Mouse (Mus musculus): ENCODE measurements at regions not wholly inside any gene's neighbourhood (a gene's known extent, or its start where the extent isn't known, plus 50 kb on each side); places are given as distances from the start of the nearest gene placed in this dataset.

GRCm38 (mm10) chr15:43926034-43926433, 3791.9 kb downstream of the 9330182O14Rik start:
- Histone ChIP-seq H3K27me3 (no peaks in the 10 kb centered on the region), H3K4me3 (no peak overlapping the region), H3K4me2 (replicated peaks) (no peak overlapping the region), H3K36me3 (no peaks in the 10 kb centered on the region), H3K27ac (no peak overlapping the region), H3K4me1 (no peaks in the 10 kb centered on the region), H3K9ac (no peak overlapping the region), H3K9me3 (no peaks in the 10 kb centered on the region)
- 91% methylated on average over 1 of the region's 1 CpGs for WGBS
- ATAC-seq (ENCODE audit: low FRiP score, low read depth): no peak

- Histone ChIP-seq H3K36me3 (no peaks in the 10 kb centered on the region), H3K9me3 (no peaks in the 10 kb centered on the region), H3K4me2 (replicated peaks) (no peak overlapping the region), H3K4me1 (no peaks in the 10 kb centered on the region), H3K27ac (no peak overlapping the region), H3K27me3 (no peaks in the 10 kb centered on the region), H3K9ac (no peak overlapping the region), H3K4me3 (no peak overlapping the region)
- WGBS: 70% methylated on average over 1 of the region's 1 CpGs
- ATAC-seq (ENCODE audit: low FRiP score, low read depth): no peak
Measured at GRCm38 (mm10) chr15:43933608-43934007, 3799.4 kb downstream of the 9330182O14Rik start.

GRCm38 (mm10) chr15:43940424-43940823, 3806.3 kb downstream of the 9330182O14Rik start:
- no peak for ATAC-seq (ENCODE audit: low FRiP score, low read depth)
- Histone ChIP-seq H3K4me1 (no peaks in the 10 kb centered on the region), H3K9me3 (no peaks in the 10 kb centered on the region), H3K4me2 (replicated peaks) (no peak overlapping the region), H3K27me3 (no peaks in the 10 kb centered on the region), H3K9ac (no peak overlapping the region), H3K27ac (no peak overlapping the region), H3K4me3 (no peak overlapping the region), H3K36me3 (no peaks in the 10 kb centered on the region)
- WGBS: 46% methylated on average over 2 of the region's 2 CpGs

DNA sequence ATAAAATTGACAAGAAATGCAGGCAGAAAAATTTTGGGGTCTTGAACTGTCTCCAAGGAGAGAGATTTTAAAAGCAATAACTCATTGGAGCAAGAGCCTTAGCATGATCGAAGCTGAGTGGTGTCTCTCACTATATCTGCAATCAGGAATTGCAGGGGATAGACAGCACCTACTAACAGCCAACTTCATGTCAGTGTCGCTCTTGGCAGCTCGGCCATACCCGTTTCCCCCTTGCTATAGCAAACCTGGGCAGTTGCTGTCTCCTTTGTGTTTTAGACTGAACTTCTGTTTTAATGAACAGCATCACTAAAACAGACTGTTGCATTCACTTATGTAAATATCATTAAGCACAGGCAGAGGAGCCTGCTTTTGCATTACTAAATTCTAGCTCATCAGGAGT, 3806.7 kb downstream of the 9330182O14Rik start:
- Histone ChIP-seq H3K27ac (no peak overlapping the region), H3K4me2 (replicated peaks) (no peak overlapping the region), H3K27me3 (no peaks in the 10 kb centered on the region), H3K4me3 (no peak overlapping the region), H3K9ac (no peak overlapping the region), H3K4me1 (no peaks in the 10 kb centered on the region), H3K36me3 (no peaks in the 10 kb centered on the region), H3K9me3 (no peaks in the 10 kb centered on the region)
- no peak for ATAC-seq (ENCODE audit: low FRiP score, low read depth)
- WGBS: 78% methylated on average over 4 of the region's 4 CpGs

GRCm38 (mm10) chr15:43942002-43942660, 3808.0 kb downstream of the 9330182O14Rik start:
- Histone ChIP-seq H3K9me3 (no peaks in the 10 kb centered on the region), H3K9ac (no peak overlapping the region), H3K4me3 (no peak overlapping the region), H3K27ac (no peak overlapping the region), H3K27me3 (no peaks in the 10 kb centered on the region), H3K4me1 (no peaks in the 10 kb centered on the region), H3K4me2 (replicated peaks) (no peak overlapping the region), H3K36me3 (no peaks in the 10 kb centered on the region)
- WGBS: 44% methylated on average over 2 of the region's 2 CpGs
- peak; percentile 44; the same call in 1 of the 2 replicates for ATAC-seq (ENCODE audit: low FRiP score, low read depth)

GRCm38 (mm10) chr15:43984991-43985390, 3850.8 kb downstream of the 9330182O14Rik start:
- Histone ChIP-seq H3K9ac (no peak overlapping the region), H3K9me3 (no peaks in the 10 kb centered on the region), H3K4me1 (no peaks in the 10 kb centered on the region), H3K4me3 (no peak overlapping the region), H3K4me2 (replicated peaks) (no peak overlapping the region), H3K27me3 (no peaks in the 10 kb centered on the region), H3K36me3 (no peaks in the 10 kb centered on the region), H3K27ac (no peak overlapping the region)
- no peak for ATAC-seq (ENCODE audit: low FRiP score, low read depth)

GRCm38 (mm10) chr15:43991229-43991628, 3857.1 kb downstream of the 9330182O14Rik start:
- H3K27ac ChIP-seq: no peak overlapping the region
- H3K27me3 ChIP-seq: no peaks in the 10 kb centered on the region
- no peak overlapping the region for H3K4me2 ChIP-seq (replicated peaks)
- 25% methylated on average over 1 of the region's 1 CpGs for WGBS
- no peak overlapping the region for H3K9ac ChIP-seq
- no peak overlapping the region for H3K4me3 ChIP-seq
- no peaks in the 10 kb centered on the region for H3K9me3 ChIP-seq
- H3K4me1 ChIP-seq: no peaks in the 10 kb centered on the region
- H3K36me3 ChIP-seq: no peaks in the 10 kb centered on the region
- ATAC-seq (ENCODE audit: low FRiP score, low read depth): no peak

GRCm38 (mm10) chr15:43992936-43993335, 3858.8 kb downstream of the 9330182O14Rik start:
- H3K4me3 ChIP-seq: no peak overlapping the region
- no peaks in the 10 kb centered on the region for H3K27me3 ChIP-seq
- H3K4me2 ChIP-seq (replicated peaks): no peak overlapping the region
- no peak for ATAC-seq (ENCODE audit: low FRiP score, low read depth)
- no peaks in the 10 kb centered on the region for H3K4me1 ChIP-seq
- H3K36me3 ChIP-seq: no peaks in the 10 kb centered on the region
- no peaks in the 10 kb centered on the region for H3K9me3 ChIP-seq
- H3K27ac ChIP-seq: no peak overlapping the region
- H3K9ac ChIP-seq: no peak overlapping the region

GRCm38 (mm10) chr15:44026468-44027028, 3892.4 kb downstream of the 9330182O14Rik start:
- no peaks in the 10 kb centered on the region for H3K27me3 ChIP-seq
- no peaks in the 10 kb centered on the region for H3K36me3 ChIP-seq
- H3K27ac ChIP-seq: no peak overlapping the region
- no peaks in the 10 kb centered on the region for H3K9me3 ChIP-seq
- H3K4me2 ChIP-seq (replicated peaks): no peak overlapping the region
- H3K4me3 ChIP-seq: no peak overlapping the region
- H3K4me1 ChIP-seq: no peaks in the 10 kb centered on the region
- H3K9ac ChIP-seq: no peak overlapping the region
- no peak for ATAC-seq (ENCODE audit: low FRiP score, low read depth)
- 42% methylated on average over 6 of the region's 6 CpGs for WGBS

DNA sequence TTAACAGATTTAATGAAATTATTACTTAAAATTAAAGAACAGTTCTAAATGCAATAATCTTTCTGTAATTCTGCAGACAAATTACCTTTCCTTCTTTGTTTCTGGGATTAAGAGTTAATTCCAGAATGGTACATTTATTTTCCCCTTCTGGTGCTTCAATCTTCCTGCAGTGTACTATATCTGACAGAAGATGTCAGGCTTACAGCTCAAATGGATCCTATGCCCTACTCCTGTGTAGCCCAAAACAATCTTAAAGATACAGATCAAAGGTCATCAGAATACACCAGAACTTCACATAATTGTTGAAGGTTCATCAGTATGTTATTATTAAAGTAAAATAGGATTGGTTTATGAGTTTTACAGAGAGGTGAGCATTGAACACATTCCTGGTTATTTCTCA, 3901.7 kb downstream of the 9330182O14Rik start:
- ATAC-seq (ENCODE audit: low FRiP score, low read depth): no peak
- Histone ChIP-seq H3K4me1 (no peaks in the 10 kb centered on the region), H3K9ac (no peak overlapping the region), H3K9me3 (no peaks in the 10 kb centered on the region), H3K36me3 (no peaks in the 10 kb centered on the region), H3K27ac (no peak overlapping the region), H3K27me3 (no peaks in the 10 kb centered on the region), H3K4me3 (no peak overlapping the region), H3K4me2 (replicated peaks) (no peak overlapping the region)

- Histone ChIP-seq H3K9ac (no peak overlapping the region), H3K36me3 (no peaks in the 10 kb centered on the region), H3K27ac (no peak overlapping the region), H3K4me3 (no peak overlapping the region), H3K9me3 (no peaks in the 10 kb centered on the region), H3K4me2 (replicated peaks) (no peak overlapping the region), H3K4me1 (no peaks in the 10 kb centered on the region), H3K27me3 (no peaks in the 10 kb centered on the region)
- no peak for ATAC-seq (ENCODE audit: low FRiP score, low read depth)
Measured at GRCm38 (mm10) chr15:44037893-44038292, 3903.7 kb downstream of the 9330182O14Rik start.

DNA sequence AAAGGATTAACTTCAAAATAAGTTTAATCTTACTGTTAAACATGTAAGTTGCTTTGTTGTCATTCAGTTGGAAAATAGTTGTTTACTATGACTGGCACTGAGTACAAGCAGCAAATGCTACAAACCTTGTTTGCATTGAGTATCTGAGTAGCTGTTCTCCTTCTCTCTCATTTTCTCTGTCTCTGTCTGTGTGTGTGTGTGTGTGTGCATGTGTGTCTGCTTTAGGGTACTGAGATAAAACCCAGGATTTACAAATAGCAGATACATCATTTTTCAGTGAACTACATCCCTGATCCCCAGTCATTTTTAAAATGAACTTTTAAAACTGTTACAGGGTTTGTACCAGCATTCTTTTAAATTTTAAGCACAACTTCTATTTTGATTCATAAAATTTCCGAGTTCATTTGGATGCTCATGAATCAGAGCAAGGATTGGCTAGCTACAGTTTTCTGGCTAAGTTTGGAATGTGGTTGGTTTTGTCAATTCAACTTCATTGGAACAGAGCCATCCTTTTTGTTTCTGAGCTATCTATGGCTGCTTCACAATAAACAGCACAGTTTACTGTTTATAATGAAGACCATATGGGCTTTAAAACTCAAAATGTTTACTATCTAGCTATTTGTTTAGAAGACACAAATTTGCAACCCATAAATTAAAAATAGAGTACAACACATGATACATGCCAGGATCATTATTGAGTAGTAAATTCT, 3916.6 kb downstream of the 9330182O14Rik start:
- ATAC-seq (ENCODE audit: low FRiP score, low read depth): no peak

DNA sequence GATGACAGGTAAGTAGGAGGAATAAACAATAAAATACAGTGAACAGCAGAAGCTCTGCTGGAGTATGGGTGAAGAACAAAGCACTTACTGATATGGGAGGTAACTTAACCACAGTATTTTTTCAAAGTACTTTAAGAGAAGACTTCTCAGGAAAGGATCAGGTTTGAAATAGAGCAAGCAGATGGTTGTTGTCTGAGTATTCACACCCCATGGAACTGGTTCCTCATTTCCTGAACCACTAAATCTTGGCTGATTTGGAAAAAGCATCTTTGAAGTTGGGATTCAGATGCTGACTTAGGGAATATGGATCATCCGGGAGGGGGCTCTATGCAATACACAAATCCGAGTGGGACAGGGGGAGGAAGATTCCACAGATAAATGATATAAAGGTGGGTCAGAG, 3930.7 kb downstream of the 9330182O14Rik start:
- H3K9me3 ChIP-seq: no peaks in the 10 kb centered on the region
- H3K4me3 ChIP-seq: no peak overlapping the region
- H3K4me2 ChIP-seq (replicated peaks): no peak overlapping the region
- H3K4me1 ChIP-seq: no peaks in the 10 kb centered on the region
- H3K27me3 ChIP-seq: no peaks in the 10 kb centered on the region
- no peak overlapping the region for H3K9ac ChIP-seq
- H3K27ac ChIP-seq: no peak overlapping the region
- no peaks in the 10 kb centered on the region for H3K36me3 ChIP-seq
- 78% methylated on average over 2 of the region's 2 CpGs for WGBS
- ATAC-seq (ENCODE audit: low FRiP score, low read depth): no peak

More for the DNA sequence above, 3916.6 kb downstream of the 9330182O14Rik start:
- H3K27me3 ChIP-seq: no peaks in the 10 kb centered on the region
- H3K4me2 ChIP-seq (replicated peaks): no peak overlapping the region
- 71% methylated on average over 1 of the region's 1 CpGs for WGBS
- H3K9ac ChIP-seq: no peak overlapping the region
- H3K4me3 ChIP-seq: no peak overlapping the region
- no peak overlapping the region for H3K27ac ChIP-seq
- no peaks in the 10 kb centered on the region for H3K4me1 ChIP-seq
- H3K36me3 ChIP-seq: no peaks in the 10 kb centered on the region
- no peaks in the 10 kb centered on the region for H3K9me3 ChIP-seq

All from limb, embryonic 13.5 days (tissue).